Mouse (Mus musculus) C2C12 (cell line): ENCODE measurements around the gene Gorasp2.

ENCODE experiments used
- CEBPB ChIP-seq: IDR thresholded peaks from one replicate; pipeline ENCODE4 v1.6.1; 2011; ENCODE audit warnings: low read depth, mild to moderate bottlenecking, control low read depth, moderate library complexity
- CTCF ChIP-seq: IDR thresholded peaks from one replicate; pipeline ENCODE4 v1.5.1; 2011; ENCODE audit not compliant: control insufficient read depth, insufficient read depth, insufficient read length
- MAX ChIP-seq: IDR thresholded peaks from one replicate; pipeline ENCODE4 v1.6.1; 2011; ENCODE audit warnings: mild to moderate bottlenecking, control low read depth
- MYOD1 ChIP-seq: IDR thresholded peaks from one replicate; pipeline ENCODE4 v1.6.1; 2011; ENCODE audit warnings: low read depth; ENCODE audit not compliant: control insufficient read depth, insufficient read length
- MYOG ChIP-seq: IDR thresholded peaks from one replicate; pipeline ENCODE4 v1.6.1; 2011; ENCODE audit not compliant: control insufficient read depth, insufficient read length; ENCODE audit errors: extremely low read depth

GRCm38 (mm10) chr2:70673445-70674126 lies 12.2 kb downstream of the Gorasp2 start:
- TF ChIP-seq MAX (no peak), CTCF (no peak), MYOG (no peak), MYOD1 (no peak), CEBPB (no peak)
